Mouse (Mus musculus) gastrocnemius, adult 18-20 months (tissue): ENCODE measurements around the gene Gm21173. TPM values are rescaled to one million over a fixed set of nuclear protein-coding genes. Genes with fewer than 3 reads are reported as not detected.
"Not testable (repeated sequence)": the region's sequence is repeated elsewhere in the genome, so short reads cannot be mapped to it uniquely, and the experiment has no call there.

Experiments used
- DNase-seq: peaks from one replicate; pipeline ENCODE4 v3.0.0; 2021; ENCODE audit warnings: low spot score
- long read RNA-seq, 2 experiments: library from polyadenylated mRNA; stranded (forward); transcript quantifications; one replicate each; pipeline ENCODE4 v2.0.0; 2021
- total RNA-seq, 2 experiments: library from RNA; stranded (reverse); gene quantifications; 2 replicates each; pipeline ENCODE4 v1.2.3; 2021

Gene Gm21173
- total RNA-seq = not detected
- long read RNA-seq, experiment 1 = 0 reads
- long read RNA-seq, experiment 2 = 0 reads

- DNase-seq = not testable (repeated sequence)
Observed at GRCm38 (mm10) chrY:76761300-76761699, at the start of gene Gm21173. Gm21173 (plus strand) TSS chrY:76761600.
